Mouse (Mus musculus): ENCODE results near the gene Robo4. TPM values are rescaled to one million over a fixed set of nuclear protein-coding genes. Genes with fewer than 3 reads are reported as not detected.

Gene Robo4
- polyA plus RNA-seq, 1 experiment = not detected

GRCm38 (mm10) chr9:37435616-37436015, 33.9 kb downstream of the Robo4 start:
- Histone ChIP-seq H3K27ac (ENCODE audit: insufficient read depth, low read length) (no peak overlapping the region), H3K4me3 (ENCODE audit: insufficient read depth, low read length) (no peak overlapping the region), H3K4me1 (ENCODE audit: control insufficient read depth, insufficient read depth, low read length) (no peaks in the 10 kb centered on the region)
- no peak for TF ChIP-seq CTCF (IDR thresholded peaks at IDR 0.05; ENCODE audit: borderline replicate concordance, insufficient read depth, low read length)
- TF ChIP-seq POLR2A (IDR thresholded peaks at IDR 0.05; ENCODE audit: low read depth, low read length) = no peak

GRCm38 (mm10) chr9:37437772-37438735, 36.4 kb downstream of the Robo4 start:
- no peak overlapping the region for H3K4me3 ChIP-seq (ENCODE audit: insufficient read depth, low read length)
- no peaks in the 10 kb centered on the region for H3K4me1 ChIP-seq (ENCODE audit: control insufficient read depth, insufficient read depth, low read length)
- no peak overlapping the region for H3K27ac ChIP-seq (ENCODE audit: insufficient read depth, low read length)
- TF ChIP-seq POLR2A (IDR thresholded peaks at IDR 0.05; ENCODE audit: low read depth, low read length) = no peak
- no peak for TF ChIP-seq CTCF (IDR thresholded peaks at IDR 0.05; ENCODE audit: borderline replicate concordance, insufficient read depth, low read length)

- TF ChIP-seq CTCF (IDR thresholded peaks at IDR 0.05; ENCODE audit: borderline replicate concordance, insufficient read depth, low read length) (no peak), POLR2A (IDR thresholded peaks at IDR 0.05; ENCODE audit: low read depth, low read length) (no peak)
- no peak overlapping the region for H3K27ac ChIP-seq (ENCODE audit: insufficient read depth, low read length)
- no peaks in the 10 kb centered on the region; the same call in 1 of the 2 replicates for H3K4me1 ChIP-seq (ENCODE audit: control insufficient read depth, insufficient read depth, low read length)
- no peak overlapping the region for H3K4me3 ChIP-seq (ENCODE audit: insufficient read depth, low read length)
These were observed 50.7 kb downstream of the Robo4 start for GRCm38 (mm10) chr9:37452401-37452800.

GRCm38 (mm10) chr9:37453328-37453727, 51.6 kb downstream of the Robo4 start:
- TF ChIP-seq CTCF (IDR thresholded peaks at IDR 0.05; ENCODE audit: borderline replicate concordance, insufficient read depth, low read length) (no peak), POLR2A (IDR thresholded peaks at IDR 0.05; ENCODE audit: low read depth, low read length) (no peak)
- H3K27ac ChIP-seq (ENCODE audit: insufficient read depth, low read length) = no peak overlapping the region

GRCm38 (mm10) chr9:37454011-37454492, 52.4 kb downstream of the Robo4 start:
- no peak overlapping the region for H3K27ac ChIP-seq (ENCODE audit: insufficient read depth, low read length)
- TF ChIP-seq CTCF (IDR thresholded peaks at IDR 0.05; ENCODE audit: borderline replicate concordance, insufficient read depth, low read length) = no peak
- TF ChIP-seq POLR2A (IDR thresholded peaks at IDR 0.05; ENCODE audit: low read depth, low read length) = no peak
- no peaks in the 10 kb centered on the region; the same call in 1 of the 2 replicates for H3K4me1 ChIP-seq (ENCODE audit: control insufficient read depth, insufficient read depth, low read length)
- no peak overlapping the region for H3K4me3 ChIP-seq (ENCODE audit: insufficient read depth, low read length)

More at GRCm38 (mm10) chr9:37453328-37453727, 51.6 kb downstream of the Robo4 start:
- H3K4me1 ChIP-seq (ENCODE audit: control insufficient read depth, insufficient read depth, low read length) = no peaks in the 10 kb centered on the region; the same call in 1 of the 2 replicates
- no peak overlapping the region for H3K4me3 ChIP-seq (ENCODE audit: insufficient read depth, low read length)

- Histone ChIP-seq H3K27ac (ENCODE audit: insufficient read depth, low read length) (no peak overlapping the region), H3K4me3 (ENCODE audit: insufficient read depth, low read length) (no peak overlapping the region), H3K4me1 (ENCODE audit: control insufficient read depth, insufficient read depth, low read length) (no peaks in the 10 kb centered on the region; the same call in 1 of the 2 replicates)
- no peak for TF ChIP-seq POLR2A (IDR thresholded peaks at IDR 0.05; ENCODE audit: low read depth, low read length)
These were observed 53.3 kb downstream of the Robo4 start for GRCm38 (mm10) chr9:37454991-37455390.

- Histone ChIP-seq H3K27ac (ENCODE audit: insufficient read depth, low read length) (no peak overlapping the region), H3K4me1 (ENCODE audit: control insufficient read depth, insufficient read depth, low read length) (no peaks in the 10 kb centered on the region; the same call in 1 of the 2 replicates), H3K4me3 (ENCODE audit: insufficient read depth, low read length) (no peak overlapping the region)
- TF ChIP-seq CTCF (IDR thresholded peaks at IDR 0.05; ENCODE audit: borderline replicate concordance, insufficient read depth, low read length) (no peak), POLR2A (IDR thresholded peaks at IDR 0.05; ENCODE audit: low read depth, low read length) (no peak)
These were observed 54.2 kb downstream of the Robo4 start for GRCm38 (mm10) chr9:37455868-37456267.

GRCm38 (mm10) chr9:37456481-37456910, 54.8 kb downstream of the Robo4 start:
- Histone ChIP-seq H3K4me1 (ENCODE audit: control insufficient read depth, insufficient read depth, low read length) (no peaks in the 10 kb centered on the region; the same call in 1 of the 2 replicates), H3K4me3 (ENCODE audit: insufficient read depth, low read length) (no peak overlapping the region), H3K27ac (ENCODE audit: insufficient read depth, low read length) (no peak overlapping the region)
- TF ChIP-seq CTCF (IDR thresholded peaks at IDR 0.05; ENCODE audit: borderline replicate concordance, insufficient read depth, low read length) (no peak), POLR2A (IDR thresholded peaks at IDR 0.05; ENCODE audit: low read depth, low read length) (no peak)

GRCm38 (mm10) chr9:37457151-37457550, 55.5 kb downstream of the Robo4 start:
- no peak overlapping the region for H3K27ac ChIP-seq (ENCODE audit: insufficient read depth, low read length)
- no peak for TF ChIP-seq POLR2A (IDR thresholded peaks at IDR 0.05; ENCODE audit: low read depth, low read length)
- no peak for TF ChIP-seq CTCF (IDR thresholded peaks at IDR 0.05; ENCODE audit: borderline replicate concordance, insufficient read depth, low read length)
- H3K4me3 ChIP-seq (ENCODE audit: insufficient read depth, low read length) = no peak overlapping the region
- H3K4me1 ChIP-seq (ENCODE audit: control insufficient read depth, insufficient read depth, low read length) = no peaks in the 10 kb centered on the region; the same call in 1 of the 2 replicates

GRCm38 (mm10) chr9:37459665-37460042, 58.0 kb downstream of the Robo4 start:
- Histone ChIP-seq H3K27ac (ENCODE audit: insufficient read depth, low read length) (no peak overlapping the region), H3K4me1 (ENCODE audit: control insufficient read depth, insufficient read depth, low read length) (no peaks in the 10 kb centered on the region; the same call in 1 of the 2 replicates), H3K4me3 (ENCODE audit: insufficient read depth, low read length) (peak overlapping the region; percentile 36; the same call in 1 of the 2 replicates)
- no peak for TF ChIP-seq POLR2A (IDR thresholded peaks at IDR 0.05; ENCODE audit: low read depth, low read length)
